Mouse (Mus musculus) embryo, embryonic 9.5 days (tissue): Measurements from ENCODE around the gene Clec4g.
"Not testable (repeated sequence)": the region's sequence is repeated elsewhere in the genome, so short reads cannot be mapped to it uniquely, and the experiment has no call there.

Source experiments
- DNase-seq: peaks from one replicate; pipeline ENCODE4 v3.0.0-alpha.2; 2017; ENCODE audit errors: extremely low spot score

The Clec4g gene

DNA sequence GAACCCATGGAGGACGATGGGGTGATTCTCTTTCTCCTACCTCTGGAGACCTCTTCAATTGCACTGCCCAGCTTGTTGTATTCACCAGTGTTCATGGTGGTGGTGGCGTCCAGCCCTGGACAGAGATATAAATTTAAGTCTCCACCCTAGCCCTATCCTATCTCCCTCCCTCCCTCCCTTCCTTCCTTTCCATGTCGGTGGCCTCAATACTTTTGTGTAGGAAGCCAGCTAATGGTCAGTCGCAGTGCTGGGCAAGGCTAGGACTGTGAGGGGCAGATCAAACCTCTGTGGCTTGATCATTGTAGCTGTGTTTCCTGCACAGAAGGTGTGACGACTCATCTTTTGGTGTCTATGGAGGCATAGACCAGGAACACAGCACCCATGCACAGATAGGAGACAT, at the start of gene Clec4g:
TSS of gene Clec4g (minus strand) at position 101 of the 400 bp plus-strand sequence.
- DNase-seq, result no peak

DNA sequence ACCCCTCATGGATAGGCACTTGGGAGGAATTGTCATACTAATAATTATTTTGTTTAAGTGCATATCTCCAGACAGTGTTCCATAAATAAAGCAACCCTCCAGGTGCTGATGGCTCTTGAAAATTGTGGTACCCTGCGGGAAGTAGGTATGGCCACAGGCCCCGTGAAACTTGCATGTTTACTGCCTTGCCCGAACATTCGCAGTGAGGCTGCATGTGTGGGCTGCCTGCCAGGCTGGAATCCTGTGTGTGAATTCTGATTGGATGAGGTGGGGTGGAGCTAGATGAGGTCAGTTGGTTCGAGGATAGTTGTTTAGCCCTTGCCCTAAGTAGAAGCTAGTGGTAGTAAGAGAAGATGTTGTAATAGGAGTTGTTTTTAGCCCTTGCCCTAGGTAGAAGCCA, 48.2 kb upstream of the Clec4g start:
- not testable (repeated sequence) for DNase-seq

DNA sequence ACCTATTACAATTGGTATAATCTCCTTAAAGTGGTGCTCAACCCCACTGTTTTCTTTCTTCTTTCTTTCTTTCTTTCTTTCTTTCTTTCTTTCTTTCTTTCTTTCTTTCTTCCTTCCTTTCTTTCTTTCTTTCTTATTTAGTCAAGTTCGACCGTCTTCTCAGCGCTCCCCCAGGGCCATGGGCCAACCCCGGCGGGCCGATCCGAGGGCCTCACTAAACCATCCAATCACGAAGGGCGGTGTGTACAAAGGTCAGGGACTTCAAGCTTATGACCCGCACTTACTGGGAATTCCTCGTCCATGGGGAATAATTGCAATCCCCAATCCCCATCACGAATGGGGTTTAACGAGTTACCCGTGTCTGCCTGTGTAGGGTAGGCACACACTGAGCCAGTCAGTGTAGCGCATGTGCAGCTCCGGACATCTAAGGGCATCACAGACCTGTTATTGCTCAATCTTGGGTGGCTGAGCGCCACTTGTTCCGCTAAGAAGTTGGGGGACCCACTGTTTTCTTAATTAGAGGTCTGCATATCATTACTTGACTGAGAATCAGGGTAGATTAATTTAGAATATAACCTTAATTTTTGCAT, 33.9 kb upstream of the Clec4g start:
- peak; percentile 100 for DNase-seq

DNA sequence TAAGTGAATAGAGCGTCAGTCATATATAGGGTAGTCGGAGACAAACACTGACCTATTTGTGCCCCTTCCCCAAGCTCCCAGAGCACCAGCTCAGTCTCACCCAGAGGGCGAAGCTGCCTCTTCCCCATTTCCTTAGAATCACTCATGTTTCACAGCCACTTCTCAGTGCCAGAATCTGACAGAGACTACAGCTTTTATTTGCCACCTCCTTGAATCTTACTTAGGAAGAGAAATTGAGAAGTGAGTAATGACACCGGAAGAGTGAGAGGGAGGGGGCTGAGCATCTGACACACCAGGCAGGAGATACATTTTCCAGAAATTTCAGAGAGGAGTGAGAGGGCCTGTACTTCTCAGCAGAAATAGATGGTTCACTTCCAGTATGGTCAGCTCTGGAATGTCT, 28.3 kb upstream of the Clec4g start, which contains the start of gene Cd209a:
TSS of gene Cd209a (minus strand) at position 224 of the 400 bp plus-strand sequence.
- no peak for DNase-seq

DNA sequence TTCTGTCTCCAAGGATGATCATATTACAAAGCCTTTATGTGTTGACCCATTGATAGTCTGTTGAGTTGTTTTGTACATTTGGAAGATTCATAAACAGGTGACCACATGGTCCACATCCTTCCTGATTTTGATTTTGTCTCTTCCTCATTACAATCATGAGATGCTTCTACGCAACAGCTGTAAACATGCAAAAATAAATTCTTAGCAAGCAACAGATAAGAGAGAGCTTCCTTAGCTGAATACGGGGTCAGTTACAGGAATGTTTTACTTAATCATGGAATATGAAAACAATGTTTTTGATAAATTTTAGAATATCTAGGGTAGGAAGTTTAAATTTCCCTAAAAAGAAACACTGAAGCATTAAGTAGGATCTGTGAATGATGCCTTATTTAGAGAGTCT, 16.5 kb upstream of the Clec4g start:
- no peak for DNase-seq

- DNase-seq, result no peak
Measured at GRCm38 (mm10) chr8:3735599-3735998, 15.1 kb upstream of the Clec4g start.

DNA sequence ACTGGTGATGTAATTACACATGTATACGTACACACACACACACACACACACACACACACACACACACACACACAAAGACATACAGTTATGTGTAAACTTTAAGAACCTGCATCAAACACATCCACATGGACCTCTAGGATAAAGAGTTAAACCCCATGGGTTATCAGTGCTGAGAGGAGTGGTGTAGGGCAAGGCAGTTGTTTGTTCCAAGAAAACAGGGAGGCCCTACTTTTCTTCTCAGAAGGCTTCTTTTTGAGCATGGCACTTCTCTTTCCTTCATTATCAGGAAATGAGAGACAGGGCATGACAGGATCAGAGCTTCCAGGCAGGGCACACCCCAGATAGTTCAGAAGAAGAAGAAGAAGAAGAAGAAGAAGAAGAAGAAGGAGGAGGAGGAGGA, 13.6 kb upstream of the Clec4g start:
- DNase-seq, result no peak

GRCm38 (mm10) chr8:3721041-3721440, 590 bp upstream of the Clec4g start:
- no peak for DNase-seq

GRCm38 (mm10) chr8:3718559-3718958, 1.9 kb downstream of the Clec4g start:
- peak; percentile 64 for DNase-seq

DNA sequence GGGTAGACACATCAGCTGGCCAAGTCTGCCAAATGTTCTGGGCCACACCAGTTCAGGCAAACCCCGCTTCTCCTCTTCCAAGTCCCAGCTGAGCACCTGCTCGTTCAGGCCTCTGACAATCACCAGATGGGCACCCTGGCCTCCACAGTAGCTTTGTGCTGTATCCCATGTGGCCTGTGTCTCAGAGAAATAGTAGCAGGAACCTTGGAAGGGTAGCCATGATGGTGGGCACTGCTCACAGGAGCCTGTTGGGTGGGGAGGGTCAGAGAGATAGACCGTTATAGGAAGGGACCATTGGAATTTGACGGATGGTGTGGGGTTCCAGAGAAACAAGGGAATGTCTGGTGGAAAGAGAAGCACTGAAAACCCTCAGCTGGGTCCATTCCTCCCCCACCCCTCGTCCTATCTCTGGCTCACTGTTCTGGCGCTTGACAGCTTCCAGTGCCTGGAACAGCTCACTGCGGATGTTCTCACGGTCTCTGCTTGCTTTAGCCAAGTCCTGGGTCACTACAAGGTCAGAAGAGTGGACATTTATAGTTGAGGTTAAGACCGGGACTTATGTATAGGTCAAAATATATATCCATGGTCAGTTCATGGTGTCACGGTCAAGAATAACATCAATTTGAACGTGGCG, 3.0 kb downstream of the Clec4g start:
- DNase-seq, result no peak

DNA sequence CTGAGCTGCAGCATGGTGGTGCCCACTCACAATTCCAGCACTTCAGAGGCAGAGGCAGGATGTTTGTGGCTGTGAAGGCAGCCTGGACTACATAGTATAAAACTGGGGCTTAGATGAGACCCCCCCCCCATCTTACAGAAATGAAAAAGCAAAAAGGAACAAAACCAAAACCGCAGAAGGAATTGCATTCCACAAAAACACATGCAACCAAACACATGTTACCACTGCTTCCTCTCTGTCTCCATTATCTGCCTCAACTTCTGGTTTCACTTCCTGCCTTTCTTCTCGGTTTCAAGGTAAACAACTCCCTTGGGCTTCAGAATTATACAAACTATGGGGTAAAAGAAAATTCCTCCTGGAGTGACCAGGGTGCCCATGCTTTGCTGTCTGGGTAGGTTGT, 8.8 kb downstream of the Clec4g start:
- DNase-seq, result no peak

GRCm38 (mm10) chr8:3710312-3710711, 10.1 kb downstream of the Clec4g start:
- DNase-seq, result no peak

DNA sequence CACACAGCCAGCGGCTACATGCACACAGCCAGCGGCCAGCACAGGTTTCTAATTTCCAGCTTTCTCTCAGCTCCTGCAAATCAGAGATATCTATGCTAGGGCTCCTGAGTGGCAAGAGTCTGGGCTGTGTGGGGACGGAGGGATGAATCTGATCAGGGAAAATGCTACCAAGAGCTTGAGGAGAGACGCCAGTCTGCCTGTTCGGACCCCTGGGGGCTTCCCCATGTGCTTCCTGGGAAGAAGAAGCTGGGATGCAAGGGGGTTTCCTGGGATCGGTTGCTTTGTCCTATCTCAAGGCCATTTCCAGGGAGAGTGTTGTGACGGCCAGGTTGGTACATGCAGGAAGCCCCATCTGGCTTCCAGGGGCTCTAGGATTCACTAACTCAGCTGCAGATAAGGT, 12.8 kb downstream of the Clec4g start:
- no peak for DNase-seq

GRCm38 (mm10) chr8:3705711-3706110, 14.7 kb downstream of the Clec4g start:
- DNase-seq, result no peak

- no peak for DNase-seq
Measured at GRCm38 (mm10) chr8:3701491-3701890, 19.0 kb downstream of the Clec4g start.

GRCm38 (mm10) chr8:3694121-3694520, 26.3 kb downstream of the Clec4g start, which contains the start of gene Fcer2a:
Gene Fcer2a, minus strand, starts transcription at chr8:3694175.
- DNase-seq, result no peak

DNA sequence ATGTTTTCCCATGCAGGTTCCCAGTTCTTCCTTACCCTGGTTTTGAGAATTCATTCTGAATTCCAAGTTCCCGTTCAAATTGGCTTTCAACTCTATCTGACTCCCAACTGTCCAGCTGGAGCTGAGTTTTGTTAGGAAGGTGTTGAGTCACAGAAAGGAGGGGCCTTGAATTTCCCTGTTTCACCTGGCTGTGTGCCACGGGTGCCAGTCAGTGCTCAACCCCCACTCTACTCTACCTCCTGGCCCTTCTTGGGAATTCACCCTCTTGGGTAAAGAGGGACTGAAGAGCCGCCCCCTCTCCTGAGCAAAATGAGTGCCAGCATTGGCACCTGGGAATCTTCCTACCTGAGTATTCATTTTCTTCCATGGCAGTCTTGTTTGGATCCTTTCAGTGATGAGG, 29.7 kb downstream of the Clec4g start:
- no peak for DNase-seq

DNA sequence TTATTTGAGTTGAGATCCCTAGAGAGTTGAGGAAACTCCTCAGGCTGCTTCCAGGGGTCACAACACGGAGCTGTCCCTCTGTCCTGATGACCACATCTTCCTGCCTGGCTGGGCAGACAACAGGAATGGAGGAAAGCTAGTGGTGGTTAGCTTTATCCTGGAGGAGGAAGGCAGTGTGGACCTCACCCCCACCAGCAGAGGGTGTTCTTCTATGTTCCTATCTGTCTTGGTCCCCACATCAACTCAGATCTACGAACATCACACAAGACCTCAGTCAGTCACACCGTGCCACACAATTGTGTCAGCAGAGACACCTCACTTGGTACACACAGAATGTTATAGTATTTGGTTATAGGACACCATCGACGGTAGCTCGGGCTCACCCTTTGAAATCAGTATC, 32.9 kb downstream of the Clec4g start:
- no peak for DNase-seq

DNA sequence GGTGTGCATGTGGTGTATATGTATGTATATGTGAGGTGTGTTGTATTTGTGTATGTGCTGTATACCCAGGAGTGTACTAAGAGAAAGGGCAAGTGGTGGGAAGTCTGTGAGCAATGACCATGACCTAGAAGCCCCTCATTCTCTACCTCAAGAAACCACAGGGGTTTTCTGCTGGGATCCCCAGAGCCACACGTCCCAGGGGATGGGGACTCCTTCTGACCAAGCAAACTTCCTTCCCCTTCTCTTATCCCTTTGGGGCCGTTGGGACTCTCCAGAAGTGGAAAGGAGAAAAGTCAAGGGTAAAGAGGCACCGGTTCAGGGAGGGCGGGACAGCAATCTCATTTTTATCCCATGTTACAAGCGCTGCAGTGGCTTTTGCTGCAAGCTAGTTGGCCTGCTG, 35.0 kb downstream of the Clec4g start:
- DNase-seq, result no peak

DNA sequence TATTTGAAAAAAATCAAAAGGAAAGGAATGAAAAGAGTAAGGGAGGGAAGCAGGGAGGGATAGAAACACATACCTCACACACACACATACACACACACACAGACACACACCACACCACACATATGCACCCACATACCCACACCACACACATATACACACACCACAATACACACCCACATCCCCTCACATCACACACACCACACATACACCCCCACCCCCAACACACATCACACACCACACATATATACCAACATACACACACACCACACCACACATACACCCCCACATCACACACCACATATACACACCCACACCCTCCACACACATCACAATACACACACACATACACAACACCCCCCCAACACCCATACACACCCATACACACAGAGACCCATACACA, 35.9 kb downstream of the Clec4g start:
- no peak for DNase-seq

DNA sequence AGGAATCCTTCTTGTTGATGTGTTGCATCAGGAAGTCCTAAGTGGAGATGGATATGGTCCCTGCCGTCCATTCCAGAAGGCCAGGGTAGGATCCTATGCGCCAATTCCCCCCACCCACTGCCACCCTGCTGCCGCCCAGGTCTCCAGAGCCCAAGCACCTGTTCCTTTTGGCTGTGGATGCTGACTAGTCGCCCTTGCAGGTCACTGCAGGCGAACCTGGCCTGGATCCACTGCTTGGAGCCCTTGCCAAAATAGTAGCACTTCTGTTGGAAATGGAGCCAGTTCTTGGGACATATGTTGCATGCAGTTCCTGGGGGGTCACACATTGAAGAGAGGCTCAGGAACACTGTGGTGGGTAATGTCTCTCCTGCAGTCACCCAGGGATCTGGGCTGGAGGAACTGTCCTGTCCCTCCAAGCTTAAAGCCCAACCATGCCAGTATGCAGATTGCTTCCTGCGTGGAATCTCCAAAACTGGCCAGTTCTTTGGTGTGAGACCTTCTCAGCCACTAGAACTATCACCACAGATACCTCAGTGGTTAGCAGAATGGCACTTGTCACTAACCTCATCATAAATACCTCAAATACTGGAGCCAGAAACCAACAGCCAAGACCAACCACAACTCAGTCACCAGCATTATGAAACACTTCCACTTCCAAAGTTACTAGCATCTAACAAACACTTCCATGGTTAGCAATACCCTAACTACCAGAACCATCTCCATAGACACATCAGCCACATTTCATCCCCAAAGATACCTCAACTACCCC, 36.9 kb downstream of the Clec4g start:
- no peak for DNase-seq

- DNase-seq, result no peak
Measured at GRCm38 (mm10) chr8:3682435-3682834, 38.0 kb downstream of the Clec4g start.

DNA sequence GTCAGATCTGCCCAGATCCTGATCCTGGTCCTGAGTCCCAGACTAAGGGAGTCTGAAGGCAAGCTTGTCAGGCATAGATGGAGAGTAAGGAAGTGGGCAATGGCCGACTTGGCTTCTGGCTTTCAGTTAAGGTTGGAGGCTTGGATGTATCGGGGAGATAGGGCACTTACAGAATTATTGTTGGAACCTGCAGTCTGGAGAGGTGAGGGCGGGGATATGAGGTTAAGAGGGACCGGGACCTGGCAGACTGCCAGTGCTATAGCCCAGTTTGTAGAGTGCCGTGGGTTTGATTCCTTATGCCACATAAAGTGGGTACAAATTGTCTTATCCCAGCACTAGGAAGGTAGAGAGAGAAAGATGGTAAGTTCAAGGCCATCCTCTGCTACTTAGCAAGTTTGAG, 40.8 kb downstream of the Clec4g start:
- no peak for DNase-seq
